Mouse (Mus musculus) hindbrain, embryonic 10.5 days (tissue): ENCODE results near the gene Cldn15. TPM values are rescaled to one million over a fixed set of nuclear protein-coding genes. Genes with fewer than 3 reads are reported as not detected.

Experiments used
- DNase-seq: peaks from one replicate; pipeline ENCODE4 v3.0.0-alpha.2; 2017; ENCODE audit warnings: low spot score
- H3K27ac ChIP-seq: fragments of 300-500 bp; sonication (generic); 2 replicates; pipeline ENCODE4 v1.5.1; 2016; ENCODE audit warnings: mild to moderate bottlenecking, moderate library complexity
- H3K27me3 ChIP-seq: fragments of 300-500 bp; sonication (generic); 2 replicates; pipeline ENCODE4 v1.6.1; 2016; ENCODE audit warnings: mild to moderate bottlenecking; ENCODE audit not compliant: poor library complexity, insufficient read depth, severe bottlenecking
- H3K36me3 ChIP-seq: fragments of 300-500 bp; sonication (generic); 2 replicates; pipeline ENCODE4 v1.6.1; 2016; ENCODE audit warnings: mild to moderate bottlenecking, moderate library complexity
- H3K4me1 ChIP-seq: fragments of 300-500 bp; sonication (generic); replicated peaks from 2 replicates; pipeline ENCODE4 v1.6.1; 2016; ENCODE audit warnings: mild to moderate bottlenecking
- H3K4me3 ChIP-seq: fragments of 300-500 bp; sonication (generic); 2 replicates; pipeline ENCODE4 v1.5.1; 2016; ENCODE audit warnings: mild to moderate bottlenecking, moderate library complexity
- H3K9me3 ChIP-seq: fragments of 300-500 bp; sonication (generic); 2 replicates; pipeline ENCODE4 v1.6.1; 2016; ENCODE audit warnings: mild to moderate bottlenecking, moderate library complexity
- WGBS: fragments of 180-500 bp; shearing (Covaris S2); methylation state at CpG from one replicate; pipeline ENCODE4 v1.1.7; 2016; 5-methylcytosine and 5-hydroxymethylcytosine counted together
- microRNA counts: library from miRNA; unstranded; fragments of <30 nt; microRNA quantifications from one replicate; lab custom pipeline; 2017
- polyA plus RNA-seq: library from polyadenylated mRNA; unstranded; fragments of >200 nt; fragmentation: Nextera tagmentation; extraction: Ambion mirVana; gene quantifications from 2 replicates; pipeline ENCODE4 v1.2.1, GENCODE M21; 2016

The Cldn15 gene
- polyA plus RNA-seq, 1 experiment from 2014 or later, result 0.38 TPM

DNA sequence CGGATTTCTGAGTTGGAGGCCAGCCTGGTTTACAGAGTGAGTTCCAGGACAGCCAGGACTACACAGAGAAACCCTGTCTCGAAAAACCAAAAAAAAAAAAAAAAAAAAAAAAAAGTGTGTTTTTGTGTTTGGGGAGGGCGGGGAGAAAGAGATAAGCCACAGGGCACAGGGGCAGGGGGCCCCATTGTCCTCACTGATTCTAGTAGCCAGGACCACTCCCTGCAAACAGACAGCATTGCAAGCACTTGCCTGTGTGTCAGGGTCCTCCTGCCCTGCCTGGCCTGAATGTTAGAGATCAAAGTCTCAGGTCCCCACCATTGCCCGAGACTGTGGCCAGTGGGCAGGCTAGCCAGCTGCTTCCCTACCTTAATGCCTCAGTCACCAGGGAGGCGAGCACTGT lies 33.0 kb downstream of the Cldn15 start:
- H3K36me3 ChIP-seq, result peaks cover 23% of the 10 kb centered on the region
- no peak for DNase-seq
- peaks cover 17% of the 10 kb centered on the region for H3K4me1 ChIP-seq
- no peaks in the 10 kb centered on the region for H3K9me3 ChIP-seq
- no peak overlapping the region for H3K4me3 ChIP-seq
- no peaks in the 10 kb centered on the region for H3K27me3 ChIP-seq
- WGBS, result 68% methylated on average over 5 of the region's 5 CpGs
- no peak overlapping the region for H3K27ac ChIP-seq

DNA sequence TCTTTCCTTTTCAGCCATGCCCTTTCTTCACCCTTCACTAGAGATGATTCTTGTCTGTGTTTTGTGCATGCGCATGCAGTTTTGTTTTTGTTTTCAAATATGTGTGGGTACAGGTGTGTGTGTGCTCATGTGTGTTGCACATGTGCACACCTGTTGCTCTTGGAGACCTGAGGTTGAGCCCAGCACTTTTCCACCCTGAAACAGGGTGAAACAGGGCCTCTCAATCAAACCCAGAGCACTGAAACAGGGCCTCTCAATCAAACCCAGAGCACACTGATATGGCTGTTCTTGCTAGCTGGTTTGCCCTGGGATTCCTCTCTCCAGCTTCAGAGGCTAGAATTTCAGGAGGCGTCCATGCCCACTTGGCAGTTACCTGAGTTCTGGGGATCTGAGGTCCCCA lies 34.2 kb downstream of the Cldn15 start:
- Histone ChIP-seq H3K4me3 (no peak overlapping the region), H3K27ac (no peak overlapping the region), H3K4me1 (peaks cover 17% of the 10 kb centered on the region), H3K27me3 (no peaks in the 10 kb centered on the region), H3K36me3 (peaks cover 12% of the 10 kb centered on the region), H3K9me3 (no peaks in the 10 kb centered on the region)
- DNase-seq, result peak; percentile 37
- 77% methylated on average over 2 of the region's 2 CpGs for WGBS

DNA sequence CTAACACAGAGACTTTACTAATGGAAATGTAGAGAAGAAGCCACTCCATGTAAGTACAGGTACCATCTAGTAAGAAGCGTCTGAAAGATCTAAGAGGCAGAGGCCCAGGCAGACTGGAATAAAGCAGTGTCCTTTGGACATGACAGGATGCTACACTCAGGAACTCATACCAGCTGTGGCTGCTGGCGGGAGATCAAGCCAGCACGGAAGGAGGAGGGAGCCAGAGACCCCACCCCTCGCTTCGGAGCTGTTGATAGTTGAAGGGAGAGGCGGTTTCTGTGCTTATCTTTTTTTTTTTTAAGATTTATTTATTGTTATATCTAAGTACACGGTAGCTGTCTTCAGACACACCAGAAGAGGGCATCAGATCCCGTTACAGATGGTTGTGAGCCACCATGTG lies 40.9 kb downstream of the Cldn15 start:
- no peaks in the 10 kb centered on the region for H3K36me3 ChIP-seq
- no peak overlapping the region for H3K4me3 ChIP-seq
- H3K9me3 ChIP-seq, result no peaks in the 10 kb centered on the region
- H3K27me3 ChIP-seq, result peaks cover 5% of the 10 kb centered on the region; the same call in 1 of the 2 replicates
- no peak overlapping the region for H3K27ac ChIP-seq
- no peaks in the 10 kb centered on the region for H3K4me1 ChIP-seq
- no peak for DNase-seq
- WGBS, result 67% methylated on average over 8 of the region's 8 CpGs

DNA sequence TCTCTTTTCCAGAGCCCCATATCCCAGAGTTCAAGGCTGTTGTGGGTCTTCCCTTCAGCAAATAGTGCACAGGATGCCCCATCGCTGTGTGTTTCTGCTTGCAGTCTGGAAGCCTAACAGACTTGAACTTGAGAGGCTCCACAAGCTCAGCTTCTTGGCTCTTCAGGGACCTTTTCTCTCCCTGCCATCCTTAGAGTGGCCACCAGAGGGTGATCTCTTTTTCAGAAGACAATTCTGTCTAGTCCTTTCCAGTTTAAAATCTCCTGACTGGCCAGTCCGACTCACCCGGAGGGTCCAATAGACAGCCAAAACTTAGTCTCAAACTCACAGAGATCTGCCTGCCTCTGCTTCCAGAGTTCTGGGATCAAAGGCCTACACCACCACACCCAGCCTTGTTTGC lies 43.6 kb downstream of the Cldn15 start:
- 35% methylated on average over 3 of the region's 3 CpGs for WGBS
- H3K36me3 ChIP-seq, result no peaks in the 10 kb centered on the region

DNA sequence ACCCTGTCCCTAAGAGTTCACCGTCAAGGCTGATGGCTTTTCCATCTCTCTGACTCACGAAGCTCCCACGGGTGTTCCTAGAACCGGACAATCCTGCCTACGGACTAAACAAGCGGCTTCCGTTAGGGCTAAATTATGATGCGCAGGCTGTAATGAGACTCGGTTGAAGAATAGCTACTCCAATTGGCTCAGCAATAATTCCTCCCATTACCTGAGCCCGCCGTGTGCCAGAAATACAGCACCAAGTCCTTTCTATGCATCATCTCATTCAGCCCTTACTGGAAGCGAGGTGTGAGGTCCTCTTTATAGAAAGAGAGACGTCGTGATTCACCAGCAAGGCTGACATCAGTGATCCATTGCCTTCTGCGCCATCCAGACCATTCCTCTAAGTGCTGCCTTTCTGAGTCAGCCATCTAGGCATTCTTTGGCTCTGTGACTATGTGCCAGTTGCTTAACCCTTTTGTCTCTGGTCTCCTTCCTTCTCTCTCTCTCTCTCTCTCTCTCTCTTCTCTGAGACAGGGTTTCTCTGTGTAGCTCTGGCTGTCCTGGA lies 46.1 kb downstream of the Cldn15 start:
- no peak for DNase-seq
- no peak overlapping the region for H3K27ac ChIP-seq
- WGBS, result 80% methylated on average over 15 of the region's 15 CpGs
- H3K4me3 ChIP-seq, result no peak overlapping the region
- H3K4me1 ChIP-seq, result no peaks in the 10 kb centered on the region
- H3K27me3 ChIP-seq, result peaks cover 5% of the 10 kb centered on the region; the same call in 1 of the 2 replicates
- H3K36me3 ChIP-seq, result no peaks in the 10 kb centered on the region
- H3K9me3 ChIP-seq, result 0 out of 2 replicates have a peak, but pooled peaks cover 2% of the 10 kb centered on the region

More for the DNA sequence above, 43.6 kb downstream of the Cldn15 start:
- Histone ChIP-seq H3K27me3 (peaks cover 5% of the 10 kb centered on the region; the same call in 1 of the 2 replicates), H3K4me1 (no peaks in the 10 kb centered on the region), H3K4me3 (no peak overlapping the region), H3K9me3 (0 out of 2 replicates have a peak, but pooled peaks cover 2% of the 10 kb centered on the region), H3K27ac (no peak overlapping the region)
- peak; percentile 64 for DNase-seq

DNA sequence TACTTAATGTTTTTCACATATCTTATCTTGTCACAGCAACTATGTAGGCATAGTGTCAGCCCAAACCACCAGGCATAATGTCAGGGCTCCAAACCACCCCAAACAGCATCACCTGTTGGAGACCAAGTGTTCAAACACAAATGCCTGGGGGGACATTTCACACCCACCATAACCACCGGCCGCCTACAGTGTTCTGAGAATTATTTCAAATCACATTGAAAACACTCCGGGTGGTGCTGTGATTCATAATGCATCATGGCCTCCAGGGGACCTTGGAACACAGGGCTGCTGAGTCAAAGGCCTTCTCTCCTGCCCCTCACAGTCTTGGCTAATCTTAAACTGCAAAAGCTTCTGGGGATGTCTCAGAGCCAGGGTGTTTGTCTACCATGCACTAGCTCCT lies 49.5 kb downstream of the Cldn15 start:
- no peaks in the 10 kb centered on the region for H3K36me3 ChIP-seq
- no peak overlapping the region for H3K27ac ChIP-seq
- no peak overlapping the region for H3K4me3 ChIP-seq
- no peaks in the 10 kb centered on the region for H3K4me1 ChIP-seq
- 86% methylated on average over 3 of the region's 3 CpGs for WGBS
- 0 out of 2 replicates have a peak, but pooled peaks cover 2% of the 10 kb centered on the region for H3K9me3 ChIP-seq
- no peaks in the 10 kb centered on the region for H3K27me3 ChIP-seq
- DNase-seq, result no peak

DNA sequence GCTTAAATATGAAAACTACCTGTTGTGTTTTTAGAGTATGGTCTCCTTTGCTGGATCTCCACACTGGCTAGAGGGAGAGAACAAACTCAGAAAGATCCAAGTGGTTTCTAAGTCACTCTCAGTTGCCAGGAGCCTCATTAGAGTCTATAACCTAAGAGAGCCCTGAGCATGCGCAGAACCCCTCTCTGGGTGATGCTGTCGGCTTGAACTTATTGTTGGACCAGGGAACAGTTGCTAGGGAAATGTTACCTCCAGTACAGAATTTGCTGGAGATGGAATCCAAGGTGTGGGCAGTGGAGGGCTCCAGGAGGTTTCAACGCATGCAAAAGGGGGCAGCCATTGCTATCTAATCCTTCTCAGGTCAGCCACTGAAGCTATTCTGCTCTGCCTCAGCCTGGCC lies 57.9 kb downstream of the Cldn15 start:
- Histone ChIP-seq H3K36me3 (no peaks in the 10 kb centered on the region), H3K4me1 (peaks cover 20% of the 10 kb centered on the region), H3K9me3 (no peaks in the 10 kb centered on the region), H3K4me3 (no peak overlapping the region), H3K27ac (no peak overlapping the region), H3K27me3 (peaks cover 57% of the 10 kb centered on the region)
- WGBS, result 60% methylated on average over 3 of the region's 3 CpGs
- DNase-seq, result no peak

DNA sequence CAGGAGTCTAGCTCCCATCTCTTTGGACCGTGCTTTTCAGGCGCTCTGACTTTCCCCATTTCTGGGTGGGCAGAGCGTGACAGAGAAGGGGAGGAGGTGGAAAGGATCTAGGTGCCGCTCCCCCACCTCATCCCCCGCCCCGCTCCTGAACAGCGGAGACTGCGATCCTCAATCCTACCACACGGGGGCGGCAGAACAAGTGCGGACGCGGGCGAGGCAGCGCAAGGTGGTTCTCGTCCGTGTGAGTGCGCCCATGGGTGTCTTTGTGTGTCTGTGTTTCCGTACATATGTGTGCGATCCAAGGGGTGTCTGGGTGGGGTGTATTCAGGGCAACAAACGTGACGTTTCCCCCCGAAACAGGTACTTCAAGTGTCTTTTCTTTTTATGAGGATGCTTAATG lies 58.7 kb downstream of the Cldn15 start:
- peaks cover 65% of the 10 kb centered on the region for H3K27me3 ChIP-seq
- under 1% methylated on average over 23 of the region's 23 CpGs for WGBS
- DNase-seq, result peak; percentile 79
- H3K9me3 ChIP-seq, result no peaks in the 10 kb centered on the region
- no peaks in the 10 kb centered on the region for H3K36me3 ChIP-seq
- H3K4me3 ChIP-seq, result peak overlapping the region; percentile 32
- no peak overlapping the region for H3K27ac ChIP-seq
- peaks cover 25% of the 10 kb centered on the region for H3K4me1 ChIP-seq

MicroRNAs encoded within 50 kb of the gene (microRNA counts, 519-probe panel; counts per million panel counts)
- microRNA mmu-miR-702 (lab: Ali Mortazavi, UCI), result 1,255 counts per million, percentile 77 among the panel's probes with 10 or more counts

Other genes starting within 250 kb of the Cldn15 start
- 72.0 and 73.0 TPM in 2 replicates for gene Col26a1, start 83.4 kb upstream of the Cldn15 start, polyA plus RNA-seq
- 106 and 124 TPM in 2 replicates for gene Ift22, start 58.5 kb upstream of the Cldn15 start, polyA plus RNA-seq
- gene Fis1, start 13.3 kb upstream of the Cldn15 start, polyA plus RNA-seq, result 294 and 365 TPM in 2 replicates
- 40.6 and 43.3 TPM in 2 replicates for gene Plod3, start 20.4 kb downstream of the Cldn15 start, polyA plus RNA-seq
- gene Znhit1, start 21.4 kb downstream of the Cldn15 start, polyA plus RNA-seq, result 108 and 113 TPM in 2 replicates
- gene Vgf, start 59.8 kb downstream of the Cldn15 start, polyA plus RNA-seq, result 0.82 and 0.94 TPM in 2 replicates
- 200 and 232 TPM in 2 replicates for gene Ap1s1, start 79.5 kb downstream of the Cldn15 start, polyA plus RNA-seq
- not detected in 2 replicates for gene Serpine1, start 105.7 kb downstream of the Cldn15 start, polyA plus RNA-seq
- 5.2 and 5.4 TPM in 2 replicates for gene Trim56, start 149.6 kb downstream of the Cldn15 start, polyA plus RNA-seq
- not detected in 2 replicates for gene Muc3, start 182.7 kb downstream of the Cldn15 start, polyA plus RNA-seq
- gene Muc3a, start 245.8 kb downstream of the Cldn15 start, polyA plus RNA-seq, result 0.13 TPM in 1 of 2 replicates, not detected in the other